Mouse (Mus musculus) limb, embryonic 14.5 days (tissue): ENCODE results near the gene Naa20. TPM values are rescaled to one million over a fixed set of nuclear protein-coding genes. Genes with fewer than 3 reads are reported as not detected.

Experiments
- ATAC-seq: fragments of 200-750 bp; cut with Nextera tagmentation; 2 replicates; pipeline ENCODE4 v1.8.0; 2017; ENCODE audit warnings: low read depth, moderate number of reproducible peaks, moderate TSS enrichment; ENCODE audit not compliant: low FRiP score
- DNase-seq: peaks from one replicate; pipeline ENCODE4 v3.0.0-alpha.2; 2015; ENCODE audit warnings: low spot score
- H3K27ac ChIP-seq: fragments of 300-500 bp; sonication (generic); replicated peaks from 2 replicates; pipeline ENCODE4 v1.5.1; 2014; ENCODE audit warnings: low read depth, mild to moderate bottlenecking, low read length, moderate library complexity, mixed read lengths
- H3K27me3 ChIP-seq: fragments of 300-500 bp; sonication (generic); 2 replicates; pipeline ENCODE4 v1.6.1; 2014; ENCODE audit warnings: low read length, mixed read lengths; ENCODE audit not compliant: control insufficient read depth, insufficient read depth
- H3K36me3 ChIP-seq: fragments of 300-500 bp; sonication (generic); 2 replicates; pipeline ENCODE4 v1.6.1; 2014; ENCODE audit warnings: mild to moderate bottlenecking, low read length, moderate library complexity, mixed read lengths; ENCODE audit not compliant: control insufficient read depth, insufficient read depth
- H3K4me1 ChIP-seq: fragments of 300-500 bp; sonication (generic); 2 replicates; pipeline ENCODE4 v1.6.1; 2014; ENCODE audit warnings: antibody characterized with exemption, low read length, mixed read lengths; ENCODE audit not compliant: control insufficient read depth, insufficient read depth
- H3K4me2 ChIP-seq: fragments of 300-500 bp; sonication (generic); replicated peaks from 2 replicates; pipeline ENCODE4 v1.6.1; 2014; ENCODE audit warnings: low read depth, mild to moderate bottlenecking, low read length, moderate library complexity; ENCODE audit not compliant: severe bottlenecking
- H3K4me3 ChIP-seq: fragments of 300-500 bp; sonication (generic); replicated peaks from 2 replicates; pipeline ENCODE4 v1.5.1; 2014; ENCODE audit warnings: low read length
- H3K9ac ChIP-seq: fragments of 300-500 bp; sonication (generic); 2 replicates; pipeline ENCODE4 v1.6.1; 2014; ENCODE audit warnings: mild to moderate bottlenecking, low read depth, low read length, moderate library complexity; ENCODE audit not compliant: severe bottlenecking
- H3K9me3 ChIP-seq: fragments of 300-500 bp; sonication (generic); 2 replicates; pipeline ENCODE4 v1.6.1; 2016; ENCODE audit warnings: low read length; ENCODE audit not compliant: control insufficient read depth
- POLR2A ChIP-seq: fragments of 200-500 bp; IDR thresholded peaks from 2 replicates; pipeline ENCODE4 v1.8.0; 2012; ENCODE audit warnings: inconsistent platforms, mild to moderate bottlenecking, moderate library complexity, borderline replicate concordance; ENCODE audit not compliant: insufficient read depth, insufficient read length; ENCODE audit errors: extremely low read depth
- WGBS: fragments of 180-500 bp; shearing (Covaris S2); extraction: QIAGEN DNeasy Blood & Tissue Kit; methylation state at CpG from one replicate; pipeline ENCODE4 v1.1.7; 2014; 5-methylcytosine and 5-hydroxymethylcytosine counted together
- polyA plus RNA-seq, 2 experiments: library from polyadenylated mRNA; depleted of rRNA in 1 of 2; stranded (reverse) in 1 of 2; unstranded in 1 of 2; fragments of >200 nt; fragmentation: Nextera tagmentation in 1 of 2; extraction: Ambion mirVana in 1 of 2; gene quantifications; 2 replicates each; pipeline versions ENCODE4 v1.2.1 to v1.2.3; 2012 to 2014

Gene Naa20
- polyA plus RNA-seq (2012; rRNA removed) (80.7 and 103 TPM in 2 replicates), polyA plus RNA-seq (2014; fragmentation: Nextera tagmentation; extraction: Ambion mirVana) (186 and 189 TPM in 2 replicates)

GRCm38 (mm10) chr2:145901861-145902260 lies at the start of gene Naa20:
Gene Naa20 (plus strand): TSS chr2:145902099.
- Histone ChIP-seq H3K9ac (no peak within 1 kb of the TSS), H3K27me3 (no peaks in the 10 kb centered on the region), H3K4me2 (peak within 1 kb of the TSS; percentile 71), H3K4me1 (peaks cover 15% of the 10 kb centered on the region), H3K36me3 (peaks cover 7% of the 10 kb centered on the region; the same call in 1 of the 2 replicates), H3K9me3 (no peaks in the 10 kb centered on the region), H3K4me3 (peak within 1 kb of the TSS; percentile 96), H3K27ac (no peak within 1 kb of the TSS)
- 88% methylated on average over 6 of the region's 6 CpGs for WGBS
- DNase-seq (no peak), ATAC-seq (no peak)
- TF ChIP-seq POLR2A, result no peak

GRCm38 (mm10) chr2:145855831-145856230 lies 46.1 kb upstream of the Naa20 start:
- Histone ChIP-seq H3K27me3 (no peaks in the 10 kb centered on the region), H3K9me3 (no peaks in the 10 kb centered on the region), H3K27ac (no peak overlapping the region), H3K36me3 (peaks cover 11% of the 10 kb centered on the region), H3K4me3 (no peak overlapping the region), H3K4me2 (no peak overlapping the region), H3K9ac (no peak overlapping the region), H3K4me1 (peaks cover 34% of the 10 kb centered on the region)
- DNase-seq (no peak), ATAC-seq (no peak)
- 76% methylated on average over 9 of the region's 9 CpGs for WGBS
- no peak for TF ChIP-seq POLR2A

- DNase-seq, result no peak
- H3K4me2 ChIP-seq, result no peak overlapping the region
- WGBS, result 73% methylated on average over 8 of the region's 8 CpGs
- H3K4me1 ChIP-seq, result peaks cover 24% of the 10 kb centered on the region
- no peak for ATAC-seq
- H3K9ac ChIP-seq, result no peak overlapping the region
- no peak for TF ChIP-seq POLR2A
- no peak overlapping the region for H3K27ac ChIP-seq
- no peaks in the 10 kb centered on the region for H3K27me3 ChIP-seq
- H3K4me3 ChIP-seq, result no peak overlapping the region
- no peaks in the 10 kb centered on the region for H3K9me3 ChIP-seq
- H3K36me3 ChIP-seq, result peaks cover 8% of the 10 kb centered on the region; the same call in 1 of the 2 replicates
Observed at GRCm38 (mm10) chr2:145857864-145858263, 44.0 kb upstream of the Naa20 start.

GRCm38 (mm10) chr2:145859442-145859931 lies 42.4 kb upstream of the Naa20 start:
- peak; percentile 75 for ATAC-seq
- Histone ChIP-seq H3K36me3 (peaks cover 5% of the 10 kb centered on the region; the same call in 1 of the 2 replicates), H3K27me3 (no peaks in the 10 kb centered on the region), H3K9ac (peak overlapping the region; percentile 40), H3K9me3 (no peaks in the 10 kb centered on the region), H3K4me2 (peak overlapping the region; percentile 80), H3K4me1 (peaks cover 33% of the 10 kb centered on the region), H3K27ac (peak overlapping the region; percentile 98), H3K4me3 (peak overlapping the region; percentile 61)
- no peak for TF ChIP-seq POLR2A
- DNase-seq, result peak; percentile 91
- 4% methylated on average over 6 of the region's 7 CpGs for WGBS

- TF ChIP-seq POLR2A, result 0 out of 2 replicates have a peak, but pooled peaks have one; percentile 17
- peak overlapping the region; percentile 80 for H3K4me2 ChIP-seq
- peaks cover 33% of the 10 kb centered on the region for H3K4me1 ChIP-seq
- peak overlapping the region; percentile 71 for H3K9ac ChIP-seq
- peak overlapping the region; percentile 98 for H3K27ac ChIP-seq
- no peaks in the 10 kb centered on the region for H3K27me3 ChIP-seq
- H3K36me3 ChIP-seq, result 0 out of 2 replicates have a peak, but pooled peaks cover 4% of the 10 kb centered on the region
- H3K9me3 ChIP-seq, result no peaks in the 10 kb centered on the region
- peak; percentile 87 for ATAC-seq
- WGBS, result 9% methylated on average over 40 of the region's 40 CpGs
- H3K4me3 ChIP-seq, result peak overlapping the region; percentile 61
- DNase-seq, result peak; percentile 96
Observed at GRCm38 (mm10) chr2:145859932-145860801, 41.7 kb upstream of the Naa20 start.
